Mouse (Mus musculus): Measurements from ENCODE around the gene Tspan4.
A peak's percentile ranks its signal among the peaks of the same experiment; 100 is the strongest.
"Not testable (repeated sequence)": the region's sequence is repeated elsewhere in the genome, so short reads cannot be mapped to it uniquely, and the experiment has no call there.

Tspan4 gene

GRCm38 (mm10) chr7:141439140-141439679 lies 35.8 kb upstream of the Tspan4 start:
- no peak for DNase-seq (ENCODE audit: low spot score in 2 of 2)

GRCm38 (mm10) chr7:141439811-141440210 lies 35.2 kb upstream of the Tspan4 start:
- no peak for DNase-seq (ENCODE audit: low spot score in 2 of 2)

GRCm38 (mm10) chr7:141440613-141441012 lies 34.4 kb upstream of the Tspan4 start:
- DNase-seq (ENCODE audit: low spot score in 2 of 2), result peak in 1 of 2 experiments; percentile 52

GRCm38 (mm10) chr7:141441460-141441859 lies 33.6 kb upstream of the Tspan4 start:
- no peak for DNase-seq (ENCODE audit: low spot score in 2 of 2)

GRCm38 (mm10) chr7:141442199-141442598 lies 32.8 kb upstream of the Tspan4 start:
- no peak for DNase-seq (ENCODE audit: low spot score in 2 of 2)

- no peak for DNase-seq (ENCODE audit: low spot score in 2 of 2)
Measured at GRCm38 (mm10) chr7:141443081-141443821, 31.8 kb upstream of the Tspan4 start.

- DNase-seq (ENCODE audit: low spot score in 2 of 2), result no peak
Measured at GRCm38 (mm10) chr7:141443828-141444237, 31.2 kb upstream of the Tspan4 start, which contains the start of gene Pidd1. Gene Pidd1, minus strand, starts transcription at chr7:141444025.

GRCm38 (mm10) chr7:141446374-141446773 lies 28.7 kb upstream of the Tspan4 start:
- DNase-seq (ENCODE audit: low spot score in 2 of 2), result not testable (repeated sequence)

GRCm38 (mm10) chr7:141447110-141447991 lies 27.7 kb upstream of the Tspan4 start, which contains the start of gene Rplp2:
Gene Rplp2, plus strand, starts transcription at chr7:141447370.
- peak; percentile 94 for DNase-seq (ENCODE audit: low spot score in 2 of 2)

GRCm38 (mm10) chr7:141451928-141452327 lies 23.1 kb upstream of the Tspan4 start:
- no peak for DNase-seq (ENCODE audit: low spot score in 2 of 2)

GRCm38 (mm10) chr7:141453636-141454035 lies 21.4 kb upstream of the Tspan4 start:
- no peak for DNase-seq (ENCODE audit: low spot score in 2 of 2)

- peak; percentile 90 to 92 for DNase-seq (ENCODE audit: low spot score in 2 of 2)
Measured at GRCm38 (mm10) chr7:141454967-141455551, 20.0 kb upstream of the Tspan4 start, which contains the start of gene Pnpla2. Gene Pnpla2, plus strand, starts transcription at chr7:141455198.

- peak; percentile 67 to 78 for DNase-seq (ENCODE audit: low spot score in 2 of 2)
Measured at GRCm38 (mm10) chr7:141455610-141456314, 19.3 kb upstream of the Tspan4 start.

- no peak for DNase-seq (ENCODE audit: low spot score in 2 of 2)
Measured at GRCm38 (mm10) chr7:141456739-141457138, 18.3 kb upstream of the Tspan4 start.

GRCm38 (mm10) chr7:141457236-141457635 lies 17.8 kb upstream of the Tspan4 start:
- no peak for DNase-seq (ENCODE audit: low spot score in 2 of 2)

GRCm38 (mm10) chr7:141457986-141458660 lies 16.9 kb upstream of the Tspan4 start:
- DNase-seq (ENCODE audit: low spot score in 2 of 2), result peak; percentile 48 to 69

GRCm38 (mm10) chr7:141458661-141459060 lies 16.4 kb upstream of the Tspan4 start:
- no peak for DNase-seq (ENCODE audit: low spot score in 2 of 2)

GRCm38 (mm10) chr7:141459301-141459711 lies 15.7 kb upstream of the Tspan4 start:
- DNase-seq (ENCODE audit: low spot score in 2 of 2), result no peak

- no peak for DNase-seq (ENCODE audit: low spot score in 2 of 2)
Measured at GRCm38 (mm10) chr7:141460001-141460390, 15.0 kb upstream of the Tspan4 start.

- no peak for DNase-seq (ENCODE audit: low spot score in 2 of 2)
Measured at GRCm38 (mm10) chr7:141460391-141461113, 14.5 kb upstream of the Tspan4 start, which contains the start of gene Cracr2b. Gene Cracr2b, plus strand, starts transcription at chr7:141461094.

Data from natural killer cell, adult 2 months (primary cell).